Mouse (Mus musculus): ENCODE data around the gene Hapln4. TPM values are rescaled to one million over a fixed set of nuclear protein-coding genes. Genes with fewer than 3 reads are reported as not detected.
"Not testable (repeated sequence)": the region's sequence is repeated elsewhere in the genome, so short reads cannot be mapped to it uniquely, and the experiment has no call there.

Hapln4 gene
- not detected in 2 replicates for polyA plus RNA-seq (2015; fragmentation: Nextera tagmentation; extraction: Ambion mirVana)

DNA sequence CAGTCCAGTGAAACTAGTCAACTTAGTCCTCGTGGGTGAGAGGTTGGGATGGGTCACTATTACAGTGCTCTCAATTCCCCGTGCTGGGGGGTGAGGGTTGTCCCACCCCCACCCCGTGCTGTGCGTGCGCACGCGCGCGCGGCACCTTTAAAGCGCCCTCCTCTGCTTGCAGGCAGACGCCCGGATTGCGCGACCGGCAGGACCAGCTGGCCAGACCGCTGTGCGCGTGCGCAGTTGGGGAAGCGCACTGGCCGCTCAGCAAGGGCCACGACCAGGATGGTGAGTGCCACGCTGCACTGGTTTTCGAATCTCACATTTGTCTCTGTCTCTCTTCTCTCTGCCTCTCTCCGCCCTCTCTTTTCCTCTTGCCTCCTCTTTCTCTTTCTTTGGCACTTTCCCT is at the start of gene Hapln4:
Hapln4 (plus strand) TSS at position 173 of the 400 bp plus-strand sequence.
- 1% methylated on average over 26 of the region's 26 CpGs for WGBS

GRCm38 (mm10) chr8:70037994-70038393 is 45.3 kb upstream of the Hapln4 start:
- Histone ChIP-seq H3K4me3 (ENCODE audit: low read length) (no peak overlapping the region), H3K27me3 (ENCODE audit: insufficient read depth, low read length) (no peaks in the 10 kb centered on the region), H3K9me3 (ENCODE audit: low read length) (no peaks in the 10 kb centered on the region), H3K9ac (replicated peaks; ENCODE audit: low read length) (no peak overlapping the region), H3K36me3 (ENCODE audit: insufficient read depth, low read length) (no peaks in the 10 kb centered on the region), H3K4me2 (replicated peaks; ENCODE audit: low read depth, low read length) (no peak overlapping the region), H3K27ac (ENCODE audit: low read length) (no peak overlapping the region), H3K4me1 (ENCODE audit: insufficient read depth, low read length) (peaks cover 22% of the 10 kb centered on the region)
- WGBS = 91% methylated on average over 1 of the region's 1 CpGs
- no peak for ATAC-seq (ENCODE audit: low FRiP score, low TSS enrichment)

More for the DNA sequence above, at the start of gene Hapln4:
- ATAC-seq (ENCODE audit: low FRiP score, low TSS enrichment) = 0 out of 2 replicates have a peak, but pooled peaks have one; percentile 47
- H3K27me3 ChIP-seq (ENCODE audit: insufficient read depth, low read length) = peaks cover 66% of the 10 kb centered on the region
- H3K4me3 ChIP-seq (ENCODE audit: low read length) = peak within 1 kb of the TSS; percentile 46
- H3K4me1 ChIP-seq (ENCODE audit: insufficient read depth, low read length) = peaks cover 12% of the 10 kb centered on the region
- no peaks in the 10 kb centered on the region for H3K9me3 ChIP-seq (ENCODE audit: low read length)
- H3K9ac ChIP-seq (replicated peaks; ENCODE audit: low read length) = peak within 1 kb of the TSS; percentile 9; the same call in 1 of the 2 replicates
- no peaks in the 10 kb centered on the region for H3K36me3 ChIP-seq (ENCODE audit: insufficient read depth, low read length)
- peak within 1 kb of the TSS; percentile 66 for H3K4me2 ChIP-seq (replicated peaks; ENCODE audit: low read depth, low read length)
- no peak within 1 kb of the TSS for H3K27ac ChIP-seq (ENCODE audit: low read length)

DNA sequence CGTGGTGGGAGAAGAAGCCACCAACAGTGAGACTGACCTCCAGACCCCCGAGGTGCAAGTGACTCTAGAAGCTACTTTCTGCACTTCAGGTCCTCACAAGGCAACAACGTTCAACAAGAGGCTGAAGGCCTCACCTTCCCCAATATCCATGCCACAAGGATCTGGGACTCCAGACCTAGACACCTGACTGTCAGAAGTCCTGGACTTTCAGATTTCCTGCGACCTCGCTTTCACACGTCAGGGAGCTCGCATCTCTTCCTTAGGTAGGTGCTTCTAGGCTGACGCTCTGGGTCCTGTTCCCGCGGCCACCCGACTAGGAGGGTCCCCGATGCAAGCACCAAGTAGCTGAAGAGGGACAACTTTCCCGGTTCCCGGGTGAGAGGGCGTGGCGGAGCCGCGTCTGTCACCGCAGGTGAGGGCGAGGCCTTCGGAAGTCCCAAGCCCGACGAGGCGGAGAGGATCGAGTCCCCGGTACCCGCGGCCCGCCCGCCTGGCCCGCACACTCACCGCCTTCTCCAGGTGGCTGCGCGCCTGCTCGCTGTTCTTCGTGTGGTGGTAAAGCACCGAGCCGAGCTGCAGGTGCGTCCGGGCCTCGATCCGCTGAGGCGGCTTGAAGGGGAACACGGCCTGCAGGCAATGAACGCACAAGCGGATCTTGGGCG is 41.2 kb upstream of the Hapln4 start:
- Histone ChIP-seq H3K4me3 (ENCODE audit: low read length) (peak overlapping the region; percentile 93), H3K4me1 (ENCODE audit: insufficient read depth, low read length) (peaks cover 32% of the 10 kb centered on the region), H3K9ac (replicated peaks; ENCODE audit: low read length) (peak overlapping the region; percentile 81), H3K27me3 (ENCODE audit: insufficient read depth, low read length) (no peaks in the 10 kb centered on the region), H3K4me2 (replicated peaks; ENCODE audit: low read depth, low read length) (peak overlapping the region; percentile 84), H3K36me3 (ENCODE audit: insufficient read depth, low read length) (no peaks in the 10 kb centered on the region), H3K9me3 (ENCODE audit: low read length) (no peaks in the 10 kb centered on the region), H3K27ac (ENCODE audit: low read length) (no peak overlapping the region)
- WGBS = under 1% methylated on average over 47 of the region's 47 CpGs
- ATAC-seq (ENCODE audit: low FRiP score, low TSS enrichment) = peak; percentile 34

GRCm38 (mm10) chr8:70042583-70043455 is 40.4 kb upstream of the Hapln4 start, which contains the start of the genes Mau2 and Sugp1:
Mau2 (minus strand) TSS chr8:70042734.
Sugp1 (plus strand) TSS chr8:70042813.
- Histone ChIP-seq H3K27me3 (ENCODE audit: insufficient read depth, low read length) (no peaks in the 10 kb centered on the region), H3K36me3 (ENCODE audit: insufficient read depth, low read length) (no peaks in the 10 kb centered on the region), H3K9me3 (ENCODE audit: low read length) (no peaks in the 10 kb centered on the region), H3K4me3 (ENCODE audit: low read length) (peak within 1 kb of the TSS; percentile 93), H3K9ac (replicated peaks; ENCODE audit: low read length) (peak within 1 kb of the TSS; percentile 81), H3K4me1 (ENCODE audit: insufficient read depth, low read length) (peaks cover 32% of the 10 kb centered on the region), H3K27ac (ENCODE audit: low read length) (peak within 1 kb of the TSS; percentile 80), H3K4me2 (replicated peaks; ENCODE audit: low read depth, low read length) (peak within 1 kb of the TSS; percentile 84)
- ATAC-seq (ENCODE audit: low FRiP score, low TSS enrichment) = peak; percentile 96
- WGBS = under 1% methylated on average over 65 of the region's 65 CpGs

DNA sequence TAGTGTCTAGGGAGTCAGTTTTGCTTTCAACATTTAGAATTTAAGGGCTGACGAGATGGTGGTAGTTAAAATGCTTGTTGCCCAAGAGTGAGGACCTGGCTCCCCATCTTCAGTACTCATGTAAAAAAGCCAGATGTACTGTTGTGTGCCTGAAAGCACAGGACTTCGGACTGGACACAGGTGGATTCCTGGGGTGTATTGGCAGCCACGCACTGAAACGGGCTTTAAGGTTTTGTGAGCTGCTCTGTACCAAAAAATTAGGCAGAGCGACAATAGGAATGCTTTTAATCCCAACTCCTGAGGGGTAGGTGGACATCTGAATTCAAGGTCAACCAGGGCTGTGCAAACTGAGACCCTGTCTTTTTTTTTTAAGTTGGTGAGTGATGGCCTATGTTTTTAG is 39.3 kb upstream of the Hapln4 start:
- H3K9ac ChIP-seq (replicated peaks; ENCODE audit: low read length) = peak overlapping the region; percentile 81; the same call in 1 of the 2 replicates
- no peak for ATAC-seq (ENCODE audit: low FRiP score, low TSS enrichment)
- no peaks in the 10 kb centered on the region for H3K9me3 ChIP-seq (ENCODE audit: low read length)
- H3K4me2 ChIP-seq (replicated peaks; ENCODE audit: low read depth, low read length) = peak overlapping the region; percentile 77
- no peak overlapping the region for H3K27ac ChIP-seq (ENCODE audit: low read length)
- H3K36me3 ChIP-seq (ENCODE audit: insufficient read depth, low read length) = no peaks in the 10 kb centered on the region; the same call in 1 of the 2 replicates
- H3K4me1 ChIP-seq (ENCODE audit: insufficient read depth, low read length) = peaks cover 32% of the 10 kb centered on the region
- 88% methylated on average over 5 of the region's 5 CpGs for WGBS
- H3K27me3 ChIP-seq (ENCODE audit: insufficient read depth, low read length) = no peaks in the 10 kb centered on the region
- H3K4me3 ChIP-seq (ENCODE audit: low read length) = peak overlapping the region; percentile 93; the same call in 1 of the 2 replicates

GRCm38 (mm10) chr8:70049662-70050061 is 33.6 kb upstream of the Hapln4 start:
- Histone ChIP-seq H3K36me3 (ENCODE audit: insufficient read depth, low read length) (peaks cover 40% of the 10 kb centered on the region), H3K4me1 (ENCODE audit: insufficient read depth, low read length) (no peaks in the 10 kb centered on the region), H3K27ac (ENCODE audit: low read length) (no peak overlapping the region), H3K4me2 (replicated peaks; ENCODE audit: low read depth, low read length) (no peak overlapping the region), H3K9ac (replicated peaks; ENCODE audit: low read length) (no peak overlapping the region), H3K4me3 (ENCODE audit: low read length) (no peak overlapping the region), H3K27me3 (ENCODE audit: insufficient read depth, low read length) (no peaks in the 10 kb centered on the region), H3K9me3 (ENCODE audit: low read length) (no peaks in the 10 kb centered on the region)
- no peak for ATAC-seq (ENCODE audit: low FRiP score, low TSS enrichment)

GRCm38 (mm10) chr8:70050434-70050833 is 32.8 kb upstream of the Hapln4 start:
- 93% methylated on average over 5 of the region's 5 CpGs for WGBS
- H3K4me3 ChIP-seq (ENCODE audit: low read length); H3K27me3 ChIP-seq (ENCODE audit: insufficient read depth, low read length); H3K9me3 ChIP-seq (ENCODE audit: low read length); ATAC-seq (ENCODE audit: low FRiP score, low TSS enrichment); H3K4me1 ChIP-seq (ENCODE audit: insufficient read depth, low read length); H3K4me2 ChIP-seq (replicated peaks; ENCODE audit: low read depth, low read length); H3K9ac ChIP-seq (replicated peaks; ENCODE audit: low read length); H3K27ac ChIP-seq (ENCODE audit: low read length): not testable (repeated sequence)
- peaks cover 48% of the 10 kb centered on the region for H3K36me3 ChIP-seq (ENCODE audit: insufficient read depth, low read length)

GRCm38 (mm10) chr8:70057721-70058120 is 25.5 kb upstream of the Hapln4 start:
- H3K9me3 ChIP-seq (ENCODE audit: low read length) = no peaks in the 10 kb centered on the region
- no peak overlapping the region for H3K4me2 ChIP-seq (replicated peaks; ENCODE audit: low read depth, low read length)
- no peak overlapping the region for H3K4me3 ChIP-seq (ENCODE audit: low read length)
- no peak overlapping the region for H3K27ac ChIP-seq (ENCODE audit: low read length)
- no peaks in the 10 kb centered on the region for H3K4me1 ChIP-seq (ENCODE audit: insufficient read depth, low read length)
- 92% methylated on average over 1 of the region's 1 CpGs for WGBS
- no peak overlapping the region for H3K9ac ChIP-seq (replicated peaks; ENCODE audit: low read length)
- peaks cover 65% of the 10 kb centered on the region for H3K36me3 ChIP-seq (ENCODE audit: insufficient read depth, low read length)
- no peak for ATAC-seq (ENCODE audit: low FRiP score, low TSS enrichment)
- H3K27me3 ChIP-seq (ENCODE audit: insufficient read depth, low read length) = no peaks in the 10 kb centered on the region

DNA sequence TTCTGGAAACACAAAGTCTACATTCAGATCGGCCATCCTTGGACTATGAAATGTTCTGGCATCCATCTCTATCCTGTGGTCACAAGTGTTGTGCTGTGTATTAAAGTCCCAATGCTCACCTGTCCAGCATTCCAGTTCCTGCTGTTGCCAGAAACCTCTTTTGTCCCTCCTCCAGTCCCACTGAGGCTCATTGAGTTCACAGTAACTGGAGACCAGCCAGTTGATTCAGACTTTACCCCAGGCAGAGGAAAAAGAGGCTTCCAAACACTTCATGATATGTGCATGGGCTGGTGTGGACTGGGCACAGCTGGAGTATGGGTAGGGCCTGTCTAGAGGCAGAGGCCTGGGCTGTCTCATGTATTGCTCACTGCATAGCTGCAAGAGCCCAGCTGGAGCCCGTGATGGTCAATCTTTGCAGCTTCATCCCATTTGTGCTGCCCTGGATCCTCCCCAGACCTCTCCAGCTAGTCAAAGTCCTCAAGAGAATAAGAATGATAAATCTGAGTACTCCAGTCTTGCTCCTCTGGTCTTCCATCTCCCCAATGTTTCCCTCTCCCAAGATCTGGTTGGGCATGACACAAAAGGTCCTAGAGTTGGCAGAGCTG is 11.3 kb upstream of the Hapln4 start:
- Histone ChIP-seq H3K36me3 (ENCODE audit: insufficient read depth, low read length) (peaks cover 37% of the 10 kb centered on the region), H3K4me2 (replicated peaks; ENCODE audit: low read depth, low read length) (peak overlapping the region; percentile 54), H3K9me3 (ENCODE audit: low read length) (no peaks in the 10 kb centered on the region), H3K4me3 (ENCODE audit: low read length) (no peak overlapping the region), H3K27me3 (ENCODE audit: insufficient read depth, low read length) (no peaks in the 10 kb centered on the region), H3K4me1 (ENCODE audit: insufficient read depth, low read length) (peaks cover 9% of the 10 kb centered on the region), H3K27ac (ENCODE audit: low read length) (no peak overlapping the region), H3K9ac (replicated peaks; ENCODE audit: low read length) (no peak overlapping the region)
- WGBS = 78% methylated on average over 2 of the region's 2 CpGs
- ATAC-seq (ENCODE audit: low FRiP score, low TSS enrichment) = no peak

Measured in kidney, embryonic 16.5 days (tissue).